Mouse (Mus musculus) lung, postnatal 25 days (tissue): ENCODE results near the gene Ppp1r9b.

Experiments
- DNase-seq: peaks from one replicate; pipeline ENCODE4 v3.0.0; 2022; ENCODE audit warnings: low spot score

The Ppp1r9b gene

DNA sequence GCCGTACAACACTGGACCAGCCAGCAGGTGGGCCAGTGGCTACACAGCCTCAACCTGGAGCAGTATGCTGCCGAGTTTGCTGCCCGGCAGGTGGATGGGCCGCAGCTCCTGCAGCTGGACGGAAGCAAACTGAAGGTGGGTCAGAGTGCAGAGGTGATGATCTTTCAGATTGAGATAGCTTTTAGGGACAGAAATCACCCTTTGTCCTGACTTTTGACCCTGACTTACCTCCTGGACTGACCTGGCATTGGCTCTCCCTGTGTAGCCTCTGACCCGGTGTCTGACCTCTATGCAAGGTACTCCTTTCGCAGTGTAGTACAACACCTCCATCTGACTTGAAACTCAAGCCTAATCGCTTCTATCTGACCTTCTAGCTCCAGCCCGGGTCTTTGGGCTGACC, 32.6 kb downstream of the Ppp1r9b start:
- DNase-seq, result no peak

- DNase-seq, result no peak
These were observed 33.8 kb downstream of the Ppp1r9b start for GRCm38 (mm10) chr11:95024439-95025184.

DNA sequence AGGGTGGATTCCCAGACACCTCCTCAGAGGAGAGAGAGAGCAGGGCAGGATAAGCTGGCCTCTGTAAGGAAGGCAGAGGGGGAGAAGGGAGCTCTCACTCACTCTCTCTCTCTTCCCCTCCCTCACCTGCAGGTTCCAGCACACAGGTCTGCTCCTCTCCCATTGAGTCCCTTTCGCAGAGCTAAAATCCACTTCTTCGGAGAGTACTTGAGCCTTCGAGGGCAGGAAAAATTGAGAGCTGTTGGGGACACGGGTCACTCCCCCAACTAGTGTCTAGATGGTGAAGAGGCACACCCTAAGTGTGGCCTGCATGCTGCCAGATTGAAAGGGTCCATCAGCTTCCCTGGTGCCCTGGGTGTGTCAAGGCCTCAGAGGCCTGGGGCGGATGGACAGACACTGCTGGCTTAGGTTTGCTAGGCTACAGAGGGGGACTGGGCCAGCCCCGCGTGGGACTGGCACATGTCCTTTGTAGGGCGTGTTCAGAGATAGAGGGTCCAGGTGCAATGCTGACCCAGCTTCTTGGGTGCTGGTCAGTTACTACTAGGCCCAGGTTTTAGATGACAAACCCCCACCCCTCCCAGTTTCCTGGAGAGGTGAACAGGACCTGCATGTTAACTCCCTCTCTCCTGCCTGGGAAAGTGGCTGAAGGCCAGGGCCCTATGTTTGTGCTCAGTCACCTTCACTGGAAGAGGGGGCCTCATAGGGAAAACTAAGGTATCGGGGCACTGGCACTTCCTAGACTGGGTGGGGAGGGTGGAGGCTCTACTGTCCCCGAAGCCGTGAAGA, 34.6 kb downstream of the Ppp1r9b start:
- DNase-seq, result no peak

DNA sequence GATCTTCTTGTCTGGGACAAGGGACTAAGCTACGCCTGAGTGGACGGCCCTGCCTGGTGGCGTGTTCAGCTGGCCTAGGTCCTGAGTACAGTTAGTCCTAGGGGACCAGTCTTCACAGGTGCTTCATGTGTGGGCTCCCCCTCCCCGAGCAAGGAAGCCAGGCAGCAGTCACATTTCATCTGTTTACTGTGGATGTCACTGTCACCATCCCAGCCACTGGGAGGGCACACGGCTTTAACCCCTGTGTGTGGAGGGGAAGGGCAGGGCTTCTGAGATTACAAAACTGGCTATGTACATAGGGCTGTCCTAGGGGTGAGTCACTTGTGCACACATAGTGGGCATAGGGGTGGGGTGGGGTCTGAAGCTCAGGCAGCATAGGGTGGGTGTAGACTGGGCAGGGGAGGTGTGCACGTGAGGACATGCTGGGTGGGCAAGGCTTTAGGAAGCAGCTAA, 35.3 kb downstream of the Ppp1r9b start:
- no peak for DNase-seq

DNA sequence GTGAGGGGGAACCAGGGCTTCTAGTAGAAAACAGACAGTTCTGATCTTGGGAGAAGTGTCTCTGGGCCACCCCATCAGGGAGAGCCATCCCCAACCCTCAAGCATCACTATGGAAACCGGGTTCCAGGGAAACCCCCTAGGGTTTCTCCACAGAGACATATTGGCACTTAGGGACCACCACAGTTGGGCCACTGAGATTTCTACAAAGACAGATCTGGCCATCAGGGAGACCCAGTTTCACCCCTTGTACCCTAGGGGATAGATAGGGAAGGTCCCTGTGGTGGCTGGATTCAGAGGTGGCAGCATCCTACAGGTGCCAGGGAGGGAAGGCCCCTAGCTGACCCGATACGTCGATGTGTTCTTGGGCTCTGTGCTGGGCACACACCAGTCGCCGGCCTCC, 36.0 kb downstream of the Ppp1r9b start:
- no peak for DNase-seq

DNA sequence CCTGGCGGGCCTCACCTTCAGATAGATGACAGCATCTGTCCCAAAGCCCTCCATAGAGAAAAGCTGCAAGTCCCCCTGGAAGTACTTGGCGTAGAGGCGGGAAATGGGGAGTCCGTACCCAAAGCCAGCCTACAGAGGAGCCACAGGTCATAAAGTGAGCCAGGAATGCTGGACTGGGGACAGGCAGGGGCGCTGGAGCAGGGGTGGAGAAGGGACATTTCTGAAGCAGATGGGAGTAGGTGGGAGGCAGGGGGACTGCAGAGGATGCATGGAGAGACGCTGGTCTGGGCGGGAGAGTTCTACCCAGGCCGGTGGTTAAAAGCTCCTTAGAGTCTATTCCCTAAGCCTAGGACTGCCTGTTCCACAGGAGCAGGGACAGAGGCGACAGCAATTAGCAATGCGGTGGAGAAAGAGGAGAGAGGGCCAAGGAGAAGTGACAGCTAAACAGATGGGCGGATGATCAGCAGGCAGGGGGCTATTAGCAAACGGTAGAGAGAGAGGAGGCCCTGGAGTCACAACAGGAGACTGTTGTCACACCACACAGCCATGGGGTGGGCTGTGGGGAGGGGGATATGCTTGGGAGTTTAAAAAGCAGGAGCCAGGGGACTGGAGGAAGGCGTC, 37.1 kb downstream of the Ppp1r9b start:
- no peak for DNase-seq

- no peak for DNase-seq
These were observed 42.1 kb downstream of the Ppp1r9b start for GRCm38 (mm10) chr11:95032945-95033344.

DNA sequence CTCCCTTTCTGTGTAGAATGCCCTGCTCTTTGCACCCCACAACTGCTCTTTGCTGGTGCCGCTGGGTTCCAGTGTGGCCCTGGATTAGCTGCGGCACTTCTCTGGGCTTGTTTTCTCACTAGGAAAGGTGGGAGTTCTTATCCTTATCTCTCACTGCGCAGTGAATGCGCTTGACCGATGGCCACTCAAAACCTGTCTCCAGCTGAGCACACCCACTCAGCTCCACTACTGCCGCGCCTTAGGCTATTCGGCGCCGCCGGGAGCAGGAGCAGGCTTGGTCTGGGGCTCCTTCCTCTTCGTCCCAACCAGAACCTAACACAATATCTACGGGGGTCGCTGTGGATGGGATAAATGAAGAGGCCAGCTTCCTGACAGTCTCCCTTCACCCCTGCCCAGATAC, 42.8 kb downstream of the Ppp1r9b start:
- no peak for DNase-seq

GRCm38 (mm10) chr11:95034902-95035301, 44.1 kb downstream of the Ppp1r9b start:
- DNase-seq, result no peak

- no peak for DNase-seq
These were observed 45.7 kb downstream of the Ppp1r9b start for GRCm38 (mm10) chr11:95036521-95036920.

GRCm38 (mm10) chr11:95037306-95037705, 46.5 kb downstream of the Ppp1r9b start:
- no peak for DNase-seq

- no peak for DNase-seq
These were observed 47.5 kb downstream of the Ppp1r9b start for GRCm38 (mm10) chr11:95038156-95038817.

DNA sequence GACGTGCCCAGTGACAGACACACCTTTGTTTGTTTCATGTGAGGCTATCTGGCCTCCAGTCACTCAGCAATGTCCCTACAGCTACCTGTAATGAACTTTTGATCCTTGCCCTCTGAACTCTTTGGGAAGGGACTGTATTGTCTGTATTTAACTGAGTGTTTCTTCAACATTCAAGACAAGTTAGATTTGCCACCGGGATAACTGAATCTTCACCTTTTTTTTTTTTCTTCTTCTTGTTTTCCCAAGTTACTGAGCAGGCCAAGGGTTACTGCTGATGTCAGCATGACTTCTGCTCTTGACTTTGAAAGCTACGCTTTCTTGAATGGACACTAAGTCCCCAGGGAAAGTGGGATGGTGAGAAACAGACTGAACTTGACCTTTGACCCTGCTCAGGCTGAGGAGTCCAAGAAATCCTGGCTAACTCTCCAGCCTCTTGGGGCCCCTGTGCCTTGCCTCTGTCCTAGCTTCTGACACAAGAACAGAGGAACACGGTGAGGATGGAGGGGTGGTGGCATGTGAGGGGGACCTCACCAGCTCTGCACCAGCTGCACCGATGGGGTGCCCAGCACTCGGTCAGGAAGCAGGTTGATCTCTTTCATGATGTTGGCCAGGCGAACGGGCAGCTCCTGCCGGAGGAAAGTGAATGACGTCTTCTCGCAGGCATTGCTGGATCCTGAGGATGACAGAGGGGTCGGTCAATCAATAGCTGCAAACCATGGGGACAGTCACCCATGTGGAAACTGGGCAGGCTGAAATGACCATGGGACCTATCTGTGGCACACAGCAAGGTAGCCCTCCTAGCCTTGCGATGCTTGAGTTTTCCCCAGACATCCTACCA, 48.2 kb downstream of the Ppp1r9b start:
- DNase-seq, result no peak

GRCm38 (mm10) chr11:95039766-95040165, 48.9 kb downstream of the Ppp1r9b start:
- DNase-seq, result no peak

- DNase-seq, result peak; percentile 84
These were observed 49.8 kb downstream of the Ppp1r9b start for GRCm38 (mm10) chr11:95040491-95041138.

DNA sequence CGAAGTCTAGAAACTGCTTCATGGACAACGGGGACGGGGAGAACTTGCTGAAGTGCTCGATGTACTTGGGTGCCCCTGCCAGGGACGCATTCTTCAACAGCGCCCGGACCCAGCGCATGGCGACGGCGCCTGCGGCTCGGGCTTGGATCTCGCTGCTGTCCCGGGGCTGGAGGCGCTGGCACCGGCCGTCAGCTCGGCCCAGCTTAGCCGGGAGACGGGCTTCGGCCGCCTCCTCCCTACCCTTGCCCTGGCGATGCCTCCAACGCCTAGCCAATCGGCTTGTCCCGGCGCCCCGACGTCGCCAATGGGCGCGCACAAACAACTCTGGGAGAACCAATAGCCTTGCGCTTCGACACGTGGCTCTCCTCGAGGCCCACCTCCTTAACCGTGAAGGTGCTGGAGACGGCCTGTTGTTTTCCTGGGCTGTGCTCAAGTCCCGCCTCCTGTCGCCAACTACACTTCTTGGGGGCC, 50.3 kb downstream of the Ppp1r9b start, which contains the start of gene Pdk2:
TSS of gene Pdk2 (minus strand) at position 216 of the 471 bp plus-strand sequence.
- DNase-seq, result peak; percentile 98

DNA sequence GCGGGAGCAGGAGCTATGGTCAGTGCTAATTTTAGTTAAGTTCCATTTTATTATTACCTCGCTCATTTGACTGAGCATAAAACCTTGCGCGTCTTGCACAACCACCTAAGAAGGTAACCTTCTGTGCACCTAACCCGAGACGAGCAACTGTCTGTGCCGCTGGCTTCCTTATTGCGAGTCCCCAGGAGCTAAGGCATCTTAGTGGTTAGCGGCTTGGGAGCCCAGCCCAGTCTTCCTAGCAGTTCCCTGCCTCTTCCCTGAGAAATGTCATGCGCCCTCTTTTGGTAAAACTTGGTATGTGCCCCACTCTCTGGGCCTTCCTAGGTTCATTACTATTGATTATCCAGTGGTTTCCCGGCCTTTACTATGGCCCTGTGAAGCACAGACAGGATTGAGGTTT, 51.3 kb downstream of the Ppp1r9b start:
- peak; percentile 88 for DNase-seq

DNA sequence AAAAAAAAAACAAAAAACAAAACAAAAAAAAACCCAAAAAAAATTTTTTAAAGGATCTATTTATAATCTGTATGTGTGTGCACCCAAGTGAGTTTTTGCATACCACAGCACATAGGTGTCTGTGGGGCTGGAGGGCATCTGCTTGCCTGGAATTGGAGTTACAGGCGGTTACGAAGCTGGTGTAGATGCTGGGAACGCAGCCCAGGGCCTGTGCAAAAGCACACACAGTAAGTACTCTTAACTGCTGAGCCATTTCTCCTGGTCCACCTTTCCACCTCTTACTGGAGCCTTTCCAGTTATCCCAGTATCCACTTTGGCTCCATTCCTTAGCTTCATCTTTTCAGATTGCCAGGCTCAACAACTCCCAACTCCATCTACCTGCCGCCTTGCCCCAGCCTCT, 52.2 kb downstream of the Ppp1r9b start:
- no peak for DNase-seq

DNA sequence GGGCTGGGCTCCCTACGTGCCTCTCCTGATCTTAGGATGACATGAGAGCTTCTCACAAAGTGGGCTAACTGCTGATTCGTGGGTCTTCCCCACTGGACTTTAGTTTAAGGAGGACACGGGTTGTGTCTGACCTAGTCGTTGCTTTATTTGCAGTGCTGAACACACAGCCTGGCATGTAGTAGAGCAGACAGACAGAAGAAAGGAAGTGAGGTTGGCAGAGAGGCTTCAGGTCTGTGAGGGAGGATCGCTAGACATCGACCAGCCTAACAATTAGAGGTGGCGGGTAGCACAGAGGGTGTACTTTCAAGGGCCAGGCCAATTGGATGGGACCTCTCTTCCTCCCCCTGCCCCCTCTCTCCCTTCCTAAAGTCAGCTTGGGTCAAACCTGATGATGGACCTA, 52.8 kb downstream of the Ppp1r9b start:
- no peak for DNase-seq

DNA sequence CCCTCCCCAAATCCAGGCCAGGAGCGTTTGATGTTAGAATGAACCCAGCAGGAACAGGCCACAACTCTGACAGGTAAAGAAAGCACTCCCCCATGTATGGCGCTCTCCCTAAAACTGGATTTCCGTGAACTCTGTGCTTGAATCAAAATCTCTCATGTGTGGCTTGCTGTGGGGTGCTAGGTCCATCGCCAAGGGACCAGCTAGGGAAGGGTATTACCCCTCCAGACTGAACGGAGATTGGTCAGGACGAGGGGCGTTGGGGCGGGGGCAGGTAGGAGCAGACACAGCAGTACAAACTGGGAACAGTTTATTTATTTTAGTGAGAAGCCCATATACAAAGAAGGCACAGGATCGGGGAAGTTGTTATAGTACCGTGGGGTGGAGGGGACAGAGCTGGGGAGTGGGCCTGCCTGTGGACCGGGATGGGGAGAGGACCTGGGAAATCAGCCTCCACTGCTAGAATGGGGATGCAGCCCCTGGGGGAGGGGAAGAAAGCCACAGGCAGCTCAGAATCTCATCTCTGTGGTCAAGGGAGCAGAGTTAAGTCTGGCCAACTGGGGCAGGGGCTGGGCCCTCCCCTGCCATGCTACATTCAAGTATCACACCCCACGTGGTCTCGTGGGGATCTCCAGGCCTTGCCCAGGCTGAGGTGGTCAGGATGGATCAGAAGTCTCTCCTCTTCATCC, 53.5 kb downstream of the Ppp1r9b start:
- no peak for DNase-seq
